Mouse (Mus musculus) MEL (cell line): ENCODE results near the gene Prph.
A peak's percentile ranks its signal among the peaks of the same experiment; 100 is the strongest.

Source experiments
- CTCF ChIP-seq, 3 experiments: IDR thresholded peaks in 2 of 3; conservative IDR thresholded peaks in 1 of 3; 2 replicates each; pipeline ENCODE4 v1.5.1; 2011 to 2012; ENCODE audit warnings: low read length in 3 of 3, low read depth in 2 of 3, mild to moderate bottlenecking in 2 of 3, improper control_type of control experiment in 1 of 3, inconsistent platforms in 1 of 3, mixed read lengths in 1 of 3, moderate library complexity in 1 of 3; ENCODE audit not compliant: control insufficient read depth in 1 of 3, insufficient read depth in 1 of 3, poor library complexity in 1 of 3, severe bottlenecking in 1 of 3
- JUND ChIP-seq: IDR thresholded peaks from 2 replicates; pipeline ENCODE4 v1.6.1; 2011; ENCODE audit warnings: low read depth, mild to moderate bottlenecking, improper control_type of control experiment, low read length
- MAFK ChIP-seq: IDR thresholded peaks from 2 replicates; pipeline ENCODE4 v1.6.1; 2011; ENCODE audit warnings: low read depth, mild to moderate bottlenecking, low read length, improper control_type of control experiment, borderline replicate concordance
- MEF2A ChIP-seq: IDR thresholded peaks from 2 replicates; pipeline ENCODE4 v1.6.1; 2014; ENCODE audit warnings: low read depth, mild to moderate bottlenecking, inconsistent platforms, low read length, improper control_type of control experiment; ENCODE audit not compliant: poor library complexity, insufficient replicate concordance, severe bottlenecking; ENCODE audit errors: extremely low read depth
- POLR2A ChIP-seq, 2 experiments: IDR thresholded peaks; 2 replicates each; pipeline ENCODE4 v1.6.1; 2011 to 2012; ENCODE audit warnings: low read length in 2 of 2, mild to moderate bottlenecking in 2 of 2, control low read depth in 1 of 2, improper control_type of control experiment in 1 of 2, low read depth in 1 of 2, moderate library complexity in 1 of 2; ENCODE audit not compliant: control insufficient read depth in 1 of 2, insufficient read depth in 1 of 2, poor library complexity in 1 of 2
- SIN3A ChIP-seq: IDR thresholded peaks from 2 replicates; pipeline ENCODE4 v1.6.1; 2012; ENCODE audit warnings: low read length, improper control_type of control experiment, inconsistent platforms
- ZC3H11A ChIP-seq: IDR thresholded peaks from 2 replicates; pipeline ENCODE4 v1.6.1; 2012; ENCODE audit warnings: low read depth, mild to moderate bottlenecking, inconsistent platforms, low read length, improper control_type of control experiment

GRCm38 (mm10) chr15:99074019-99074599, 19.1 kb downstream of the Prph start, which contains the start of gene Troap:
- TF ChIP-seq CTCF (IDR thresholded peaks at IDR 0.05 in 2 of 3, conservative IDR thresholded peaks at IDR 0.05 in 1 of 3; ENCODE audit: control insufficient read depth in 1 of 3, insufficient read depth in 1 of 3, low read depth in 2 of 3, low read length in 3 of 3, poor library complexity in 1 of 3, severe bottlenecking in 1 of 3) (peak in 1 of 3 experiments; percentile 26; a peak in 2 of 6 replicates), POLR2A (IDR thresholded peaks at IDR 0.05; ENCODE audit: control insufficient read depth in 1 of 2, insufficient read depth in 1 of 2, low read depth in 1 of 2, low read length in 2 of 2, poor library complexity in 1 of 2) (no peak; a peak in 1 of 4 replicates), MEF2A (no peak), JUND (no peak), MAFK (no peak), SIN3A (no peak), ZC3H11A (no peak)
